Comparison of ENCODE assay signal across 9 mouse cellular contexts in the genomic region with DNA sequence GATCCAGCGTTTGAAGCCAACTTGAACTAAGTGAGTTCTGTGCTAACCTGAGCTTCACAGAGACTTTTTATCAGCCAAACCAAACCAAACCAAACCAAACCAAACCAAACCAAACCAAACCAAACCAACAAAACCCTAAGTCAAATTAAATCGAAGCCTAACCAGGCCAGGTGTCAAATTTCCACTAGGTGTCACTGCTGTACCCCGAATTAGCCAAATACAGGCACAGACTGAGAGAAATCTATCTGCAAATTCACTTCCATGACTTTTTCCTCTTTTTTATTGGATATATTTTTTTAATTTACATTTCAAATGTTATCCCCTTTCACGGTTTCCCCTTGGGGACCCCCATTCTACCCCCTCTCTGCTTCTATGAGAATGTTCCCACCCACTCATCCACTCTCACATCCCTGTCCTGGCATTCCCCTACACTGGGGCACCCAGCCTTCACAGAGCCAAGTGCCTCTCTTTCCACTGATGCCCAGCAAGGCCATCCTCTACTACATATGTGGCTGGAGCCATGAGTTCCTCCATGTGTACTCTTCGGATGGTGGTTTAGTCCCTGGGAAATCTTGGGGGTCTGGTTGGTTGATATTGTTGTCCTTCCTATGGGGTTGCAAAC. TPM values are rescaled to one million over a fixed set of nuclear protein-coding genes. Genes with fewer than 3 reads are reported as not detected.
A peak's percentile ranks its signal among the peaks of the same experiment; 100 is the strongest.
DNase-seq lines count a peak whose midpoint lies in the region; ATAC-seq lines count a peak whose summit lies in the region.
"Had no signal": no experiment of that assay in that cellular context is flagged by ENCODE, and none has a peak within 500 bp of the region (broad histone marks: within the 10 kb centered on the region; RNA-seq: fewer than 3 reads in every experiment).

No protein-coding gene starts in this region.

- no peak overlapping the region for H3K27ac ChIP-seq in midbrain, embryonic 11.5 days (ENCODE audit: low read depth, low read length)

- H3K9ac ChIP-seq in midbrain, embryonic 11.5 days (ENCODE audit: low read length), result no peak overlapping the region

- no peaks in the 10 kb centered on the region for H3K27me3 ChIP-seq in midbrain, embryonic 11.5 days (ENCODE audit: control insufficient read depth, insufficient read depth, low read length)

- H3K4me2 ChIP-seq in midbrain, embryonic 11.5 days, result no peak overlapping the region

- H3K4me1 ChIP-seq in midbrain, embryonic 11.5 days (ENCODE audit: control insufficient read depth, insufficient read depth, low read length), result no peaks in the 10 kb centered on the region

- H3K4me3 ChIP-seq in midbrain, embryonic 11.5 days (ENCODE audit: low read depth, low read length), result no peak overlapping the region
- H3K4me3 ChIP-seq: myocyte had no signal

- H3K36me3 ChIP-seq in midbrain, embryonic 11.5 days (ENCODE audit: control insufficient read depth, insufficient read depth, low read length), result no peaks in the 10 kb centered on the region

- 41% methylated on average over 5 of the region's 5 CpGs for WGBS in midbrain, embryonic 11.5 days

- ATAC-seq in midbrain, embryonic 11.5 days (ENCODE audit: low FRiP score), result peak; percentile 50; the same call in 1 of the 2 replicates

- peak; percentile 36 for DNase-seq in adrenal gland, adult 2 months
- no peak for DNase-seq in adrenal gland, postnatal 4 days (ENCODE audit: low spot score in 2 of 2)
- peak; percentile 40 for DNase-seq in urinary bladder, postnatal 14 days (ENCODE audit: low spot score)
- DNase-seq in urinary bladder, postnatal 4 days (ENCODE audit: low spot score in 2 of 2), result no peak
- DNase-seq in forelimb bud, embryonic 11.5 days (ENCODE audit: low read depth, low spot score), result peak; percentile 58
- peak; percentile 63 to 65 for DNase-seq in layer of hippocampus, postnatal 10 days (ENCODE audit: low spot score in 2 of 2)
- DNase-seq in midbrain, embryonic 11.5 days (ENCODE audit: low spot score, missing footprints), result peak; percentile 92
- no peak for DNase-seq in natural killer cell, adult 2 months (ENCODE audit: low spot score in 2 of 2)

- no peaks in the 10 kb centered on the region for H3K9me3 ChIP-seq in midbrain, embryonic 11.5 days (ENCODE audit: control insufficient read depth, low read length)

RNA-seq across cellular contexts. Expression of gene Sec24b, which starts 33.9 kb away (rescaled TPM):
- 10 to 100 TPM; 50.5 to 74.0 TPM for total RNA-seq in adrenal gland, adult 2 months (2021)
- polyA plus RNA-seq in adrenal gland, adult 2 months (2012; rRNA removed), result 76.3 and 82.5 TPM in 2 replicates
- total RNA-seq in adrenal gland, postnatal 4 days (2021), result 10 to 100 TPM; 70.1 to 78.1 TPM
- 10 to 100 TPM; 62.9 to 65.6 TPM for total RNA-seq in layer of hippocampus, postnatal 10 days (2021)
- 25.6 and 27.0 TPM in 2 replicates for polyA plus RNA-seq in midbrain, embryonic 11.5 days (2014; fragmentation: Nextera tagmentation; extraction: Ambion mirVana)

RNA-seq across cellular contexts. Expression of gene Col25a1, which starts 36.0 kb away (rescaled TPM):
- total RNA-seq in adrenal gland, adult 2 months (2021), result 1 to 10 TPM; 3.5 to 4.5 TPM
- polyA plus RNA-seq in adrenal gland, adult 2 months (2012; rRNA removed), result 0.18 and 0.43 TPM in 2 replicates
- total RNA-seq in adrenal gland, postnatal 4 days (2021), result 10 to 100 TPM; 12.5 to 13.9 TPM
- 10 to 100 TPM; 41.0 to 41.6 TPM for total RNA-seq in layer of hippocampus, postnatal 10 days (2021)
- polyA plus RNA-seq in midbrain, embryonic 11.5 days (2014; fragmentation: Nextera tagmentation; extraction: Ambion mirVana), result 3.0 and 3.5 TPM in 2 replicates

Comparison
In these comparisons a context has a peak if more than half of its experiments do, and no peak if none do; other contexts are left out.
1. DNase-seq: peak in adrenal gland, adult 2 months (single experiment), urinary bladder, postnatal 14 days (single experiment), forelimb bud, embryonic 11.5 days (single experiment), layer of hippocampus, postnatal 10 days (2 of 2) and midbrain, embryonic 11.5 days (single experiment); none in adrenal gland, postnatal 4 days (0 of 2), urinary bladder, postnatal 4 days (0 of 2) and natural killer cell, adult 2 months (0 of 2).